Mouse (Mus musculus): ENCODE data around the gene Kctd21. TPM values are rescaled to one million over a fixed set of nuclear protein-coding genes. Genes with fewer than 3 reads are reported as not detected.

Kctd21 gene
- total RNA-seq (2021): 1 to 10 TPM; 1.9 to 2.3 TPM
- long read RNA-seq, experiment 1, partial matches to known transcripts: 0 of 3 reads
- long read RNA-seq, experiment 1, other reads (novel, unspliced or antisense): 1 of 3 reads
- long read RNA-seq, experiment 2, partial matches to known transcripts: 1 of 4 reads
- long read RNA-seq, experiment 2, other reads (novel, unspliced or antisense): 0 of 4 reads

DNA sequence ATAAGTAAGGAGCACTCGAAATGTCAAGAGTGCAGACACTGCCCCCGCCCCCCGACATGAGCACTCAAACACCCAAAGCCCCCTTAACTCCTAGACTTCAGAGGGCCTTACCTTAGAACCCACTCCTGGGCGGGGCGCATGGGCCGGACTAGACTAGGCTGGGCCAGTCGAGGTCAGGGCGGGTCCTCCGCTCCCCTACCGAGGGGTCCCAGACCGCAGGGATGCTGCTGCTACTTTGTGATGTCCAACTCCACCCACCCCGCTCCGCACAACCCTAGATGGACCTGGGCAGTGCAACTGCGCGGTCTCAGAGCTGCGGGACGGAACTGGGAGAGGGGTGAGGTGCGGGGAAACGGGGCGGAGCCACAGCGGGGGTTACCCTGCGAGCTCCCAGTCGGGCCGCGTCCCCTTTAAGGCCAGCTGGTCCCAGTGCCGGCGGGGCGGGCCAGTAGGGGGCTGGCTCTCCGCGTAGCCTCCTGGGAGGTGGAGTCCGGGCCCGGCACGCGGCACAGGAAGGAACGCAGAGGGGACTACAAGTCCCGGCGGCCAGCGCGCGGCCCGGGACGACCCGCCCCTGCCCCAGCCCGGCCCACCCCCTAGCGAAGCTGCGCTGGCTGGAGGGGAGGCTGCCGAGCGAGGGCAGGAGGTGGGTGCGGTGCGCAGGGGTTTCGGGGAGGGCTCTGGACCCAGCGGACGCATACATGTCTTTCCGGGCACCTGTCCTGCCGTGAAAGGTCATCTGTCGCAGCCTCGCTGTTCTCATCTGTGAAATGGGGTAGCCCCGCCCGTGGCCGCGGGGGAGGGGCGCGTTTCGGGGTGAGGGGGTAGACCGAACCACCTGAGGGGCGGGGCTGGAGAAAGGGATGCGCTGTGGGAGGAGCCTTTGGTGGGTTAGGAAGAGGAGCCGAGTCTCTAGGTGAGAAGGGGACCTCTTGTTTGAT, at the start of gene Kctd21, which contains the start of gene Usp35:
TSS of gene Kctd21 (plus strand) at position 602 of the 941 bp plus-strand sequence.
TSS of gene Usp35 (minus strand) at position 295 of the 941 bp plus-strand sequence.
- intact Hi-C loops (cut with DNase I; ENCODE audit: low total_unique reads): no loop called here

DNA sequence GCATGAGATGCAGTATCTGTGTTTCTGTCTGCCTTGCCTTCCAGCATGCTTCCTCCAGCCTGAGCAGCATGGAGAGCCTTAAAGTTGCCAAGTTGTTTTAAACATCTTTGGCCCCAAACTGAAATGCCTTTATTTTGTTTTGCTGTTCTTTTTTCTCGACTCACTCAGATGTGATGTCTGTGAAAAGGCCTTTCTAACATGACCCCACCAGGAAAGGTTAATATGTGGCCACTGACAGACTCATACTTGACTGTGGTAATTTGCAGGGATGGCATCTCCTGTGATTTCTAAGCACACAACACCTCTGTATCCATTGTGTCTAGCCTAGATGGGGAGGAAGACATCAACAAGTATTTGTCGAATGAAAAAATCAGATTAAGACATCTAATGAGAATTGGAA, 35.1 kb upstream of the Kctd21 start:
- intact Hi-C loops (cut with DNase I; ENCODE audit: low total_unique reads): loop anchor here (5.0 kb wide), 2 partner anchors 215 to 325 kb away; partner anchors contain the start of gene Gab2
- DNase-seq: no peak

More for the DNA sequence above, at the start of gene Kctd21, which contains the start of gene Usp35:
- peak; percentile 98 for DNase-seq

DNA sequence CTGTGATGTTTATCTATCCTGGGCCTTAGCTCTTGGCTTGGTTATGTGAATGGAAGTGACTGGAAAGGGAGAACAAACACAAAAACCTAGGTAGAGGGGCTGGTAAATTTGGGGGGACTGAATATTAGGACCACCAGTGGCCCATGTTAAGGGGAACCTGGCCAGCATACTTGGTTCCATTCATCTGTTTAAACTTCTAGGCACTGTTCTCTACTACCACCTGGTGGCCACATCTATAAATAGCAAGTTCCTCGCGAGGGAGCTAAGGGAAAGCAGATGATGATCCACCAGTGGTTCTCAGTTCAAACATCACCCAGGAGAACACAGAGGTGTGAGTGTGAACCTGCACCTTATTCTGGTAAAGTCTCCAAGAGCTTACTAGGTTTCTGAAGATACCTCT, 34.7 kb upstream of the Kctd21 start:
- intact Hi-C loops (cut with DNase I; ENCODE audit: low total_unique reads): loop anchor here (5.0 kb wide), 2 partner anchors 215 to 325 kb away; partner anchors contain the start of gene Gab2
- no peak for DNase-seq

DNA sequence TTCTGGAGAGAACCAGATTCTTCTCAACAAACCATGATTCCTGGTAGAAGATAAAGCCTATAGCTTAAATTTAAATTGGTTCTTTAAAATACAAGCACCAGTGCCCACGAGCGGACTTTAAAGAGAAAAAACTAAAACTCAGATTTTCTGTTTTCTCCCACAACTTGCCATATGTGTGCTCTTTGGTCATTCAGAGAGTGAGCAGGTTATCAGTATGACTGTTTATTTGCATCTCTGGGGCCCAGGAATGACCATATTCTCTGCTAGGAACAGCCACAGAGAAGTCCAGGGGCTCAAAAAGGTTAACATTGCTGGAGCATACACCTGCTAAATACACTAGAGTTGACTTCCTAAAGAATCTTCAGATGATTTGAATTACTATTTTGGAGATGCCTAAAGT, 33.8 kb upstream of the Kctd21 start:
- intact Hi-C loops (cut with DNase I; ENCODE audit: low total_unique reads): loop anchor here (5.0 kb wide), 2 partner anchors 216 to 326 kb away; partner anchors contain the start of gene Gab2
- no peak for DNase-seq

DNA sequence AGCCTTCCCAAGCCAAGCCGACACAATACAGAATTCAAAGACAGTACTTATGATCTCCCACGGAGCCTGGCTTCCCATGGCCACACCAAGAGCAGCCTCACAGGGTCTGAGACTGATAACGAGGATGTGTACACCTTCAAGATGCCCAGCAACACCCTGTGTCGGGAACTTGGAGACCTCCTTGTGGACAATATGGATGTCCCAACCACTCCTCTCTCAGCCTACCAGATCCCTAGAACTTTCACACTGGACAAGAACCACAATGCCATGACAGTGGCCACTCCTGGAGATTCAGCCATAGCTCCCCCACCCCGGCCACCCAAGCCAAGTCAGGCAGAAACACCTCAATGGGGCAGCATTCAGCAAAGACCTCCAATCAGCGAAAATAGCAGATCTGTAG, 33.2 kb upstream of the Kctd21 start:
- DNase-seq: no peak
- intact Hi-C loops (cut with DNase I; ENCODE audit: low total_unique reads): loop anchor here (5.0 kb wide), 2 partner anchors 217 to 327 kb away; partner anchors contain the start of gene Gab2

DNA sequence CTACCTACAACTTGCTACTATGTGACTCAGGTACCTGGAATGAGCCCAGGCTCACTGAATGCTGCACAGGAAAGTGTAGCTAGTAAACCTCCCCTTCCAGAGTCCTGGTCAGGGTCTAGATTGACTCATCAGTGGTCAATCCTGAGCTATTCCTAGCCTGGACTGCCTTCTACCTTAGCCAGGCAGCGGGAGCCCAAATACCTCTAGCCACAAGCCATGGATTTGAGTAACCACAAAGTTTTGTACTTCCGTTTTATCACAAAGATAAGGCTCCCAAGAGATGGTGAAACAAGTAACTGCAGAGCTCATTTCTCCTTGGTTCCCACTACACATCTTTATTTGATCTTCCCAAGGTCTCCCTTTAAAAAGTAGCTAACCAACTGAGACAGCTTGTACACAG, 31.2 kb upstream of the Kctd21 start:
- intact Hi-C loops (cut with DNase I; ENCODE audit: low total_unique reads): no loop called here
- DNase-seq: no peak

DNA sequence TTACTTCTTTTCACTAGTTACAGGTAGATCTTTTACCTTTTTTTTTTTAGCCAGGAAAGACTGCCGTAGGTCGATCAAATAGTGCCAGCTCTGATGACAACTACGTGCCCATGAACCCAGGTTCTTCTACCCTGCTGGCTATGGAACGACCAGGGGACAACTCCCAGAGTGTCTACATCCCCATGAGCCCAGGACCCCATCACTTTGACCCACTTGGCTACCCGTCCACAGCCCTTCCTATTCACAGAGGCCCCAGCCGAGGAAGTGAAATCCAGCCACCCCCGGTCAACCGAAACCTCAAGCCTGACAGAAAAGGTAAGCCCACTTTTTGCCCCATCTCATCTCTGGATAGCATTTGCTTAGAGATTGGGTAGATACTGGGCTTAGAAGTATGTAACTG, 30.8 kb upstream of the Kctd21 start:
- no peak for DNase-seq
- intact Hi-C loops (cut with DNase I; ENCODE audit: low total_unique reads): no loop called here

DNA sequence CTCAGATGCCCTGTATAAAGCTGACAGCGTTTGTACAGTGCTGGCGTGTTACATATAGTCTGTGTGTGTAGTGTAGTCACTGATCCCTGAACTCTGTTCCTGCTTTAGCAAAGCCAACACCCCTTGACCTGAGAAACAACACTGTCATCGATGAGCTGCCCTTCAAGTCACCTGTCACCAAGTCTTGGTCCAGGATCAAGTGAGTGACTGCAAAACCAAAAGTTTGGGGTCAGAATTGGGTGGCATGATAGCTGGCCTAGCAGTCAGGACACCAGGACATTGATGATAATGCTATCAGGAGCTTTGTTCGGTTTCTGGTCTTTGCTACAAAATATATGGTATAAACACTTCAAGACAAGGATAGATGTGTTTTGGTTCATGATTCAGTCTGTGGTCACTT, 29.9 kb upstream of the Kctd21 start:
- intact Hi-C loops (cut with DNase I; ENCODE audit: low total_unique reads): no loop called here
- DNase-seq: no peak

DNA sequence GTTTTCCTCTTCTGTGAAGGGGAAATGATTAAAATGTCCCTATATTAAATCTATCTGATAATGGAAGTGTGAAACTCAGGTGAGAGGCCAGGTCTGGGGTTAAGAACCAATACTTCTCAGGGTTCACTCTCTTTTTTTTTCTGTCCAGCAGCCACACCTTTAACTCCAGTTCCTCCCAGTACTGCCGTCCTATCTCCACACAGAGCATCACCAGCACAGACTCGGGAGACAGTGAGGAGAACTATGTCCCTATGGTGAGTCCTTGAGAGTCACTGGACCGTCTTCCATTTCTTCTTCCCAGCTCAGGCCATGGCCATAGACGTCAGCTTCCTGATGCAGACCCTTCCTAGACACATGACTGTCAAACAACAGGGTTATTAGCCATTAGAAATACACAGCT, 29.3 kb upstream of the Kctd21 start:
- intact Hi-C loops (cut with DNase I; ENCODE audit: low total_unique reads): no loop called here
- DNase-seq: no peak

DNA sequence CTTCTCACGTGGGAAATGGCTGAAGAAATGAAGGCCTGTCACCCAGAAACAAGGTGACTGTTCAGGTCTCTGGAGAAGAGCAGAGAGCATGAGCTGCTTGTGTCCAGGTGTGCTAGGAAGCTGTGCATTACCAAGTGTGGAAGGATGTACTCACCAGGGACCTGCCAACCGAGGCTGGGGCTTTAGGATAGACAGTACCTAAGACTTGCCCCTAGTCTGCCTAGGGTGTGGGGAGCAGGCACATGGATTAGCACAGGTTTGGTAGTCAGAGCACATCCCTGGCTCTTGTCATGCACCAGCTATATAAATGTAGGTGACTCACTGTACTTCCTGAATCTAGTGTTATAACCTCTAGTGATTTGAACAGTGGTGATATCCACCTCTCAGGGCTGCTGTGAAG, 28.5 kb upstream of the Kctd21 start:
- DNase-seq: no peak
- intact Hi-C loops (cut with DNase I; ENCODE audit: low total_unique reads): no loop called here

DNA sequence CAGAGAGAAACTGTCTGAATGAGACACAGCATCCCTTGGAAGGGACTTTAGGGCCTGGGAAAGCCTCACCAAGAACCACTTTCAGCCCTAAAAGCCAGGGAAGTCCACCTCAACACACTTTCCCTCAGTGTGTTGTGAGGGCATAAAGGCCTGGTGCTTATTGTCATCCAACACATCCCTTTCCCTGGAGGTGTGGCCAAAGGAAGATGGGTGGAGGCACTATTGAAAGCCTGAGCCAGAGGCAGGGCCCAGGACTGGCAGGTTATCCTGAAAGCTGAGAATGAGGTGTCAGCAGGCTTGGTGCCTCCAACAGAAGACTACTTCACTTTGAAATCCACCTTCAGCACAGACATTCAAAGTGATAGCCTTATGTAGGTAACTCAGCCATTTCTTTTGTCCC, 27.7 kb upstream of the Kctd21 start:
- intact Hi-C loops (cut with DNase I; ENCODE audit: low total_unique reads): no loop called here
- DNase-seq: no peak

DNA sequence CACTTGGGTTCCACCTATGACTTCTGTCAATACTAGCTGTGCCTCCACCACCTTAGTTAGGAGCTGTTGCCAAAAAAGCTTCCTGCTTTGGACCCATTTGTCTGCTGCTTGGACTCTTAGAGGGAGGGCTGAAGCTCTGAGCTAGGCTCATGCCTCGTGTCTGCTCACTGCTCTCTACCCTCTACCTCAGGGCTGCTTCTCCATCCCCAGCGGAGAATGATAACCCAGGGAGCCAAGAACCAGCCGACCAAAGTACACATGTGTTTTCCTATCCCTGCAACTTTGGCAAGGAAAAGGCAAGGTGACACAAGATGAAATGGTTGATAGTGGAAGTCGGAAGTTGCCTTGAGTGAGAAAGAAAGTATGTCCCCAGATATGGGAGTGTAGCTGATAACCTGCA, 26.9 kb upstream of the Kctd21 start:
- intact Hi-C loops (cut with DNase I; ENCODE audit: low total_unique reads): no loop called here
- no peak for DNase-seq

DNA sequence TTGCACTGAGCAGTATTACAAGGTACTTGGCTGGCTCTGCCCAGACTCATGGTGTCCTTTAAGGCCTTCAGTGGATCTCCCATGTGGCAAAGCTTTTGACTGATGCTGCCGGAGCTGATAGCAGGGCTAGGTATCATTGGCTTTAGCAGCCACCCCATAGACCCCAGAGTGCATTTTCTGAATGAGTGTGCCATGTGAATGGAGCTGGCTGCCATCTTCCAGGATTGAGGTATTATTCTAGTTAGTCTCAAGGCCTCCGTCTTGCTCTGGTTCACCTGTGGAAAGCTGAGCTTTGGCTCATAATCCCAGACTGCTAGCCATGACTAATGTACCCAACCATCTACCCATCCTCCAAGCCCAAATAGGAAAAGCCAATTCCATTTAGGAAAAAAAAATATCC, 25.3 kb upstream of the Kctd21 start:
- intact Hi-C loops (cut with DNase I; ENCODE audit: low total_unique reads): no loop called here
- DNase-seq: no peak

DNA sequence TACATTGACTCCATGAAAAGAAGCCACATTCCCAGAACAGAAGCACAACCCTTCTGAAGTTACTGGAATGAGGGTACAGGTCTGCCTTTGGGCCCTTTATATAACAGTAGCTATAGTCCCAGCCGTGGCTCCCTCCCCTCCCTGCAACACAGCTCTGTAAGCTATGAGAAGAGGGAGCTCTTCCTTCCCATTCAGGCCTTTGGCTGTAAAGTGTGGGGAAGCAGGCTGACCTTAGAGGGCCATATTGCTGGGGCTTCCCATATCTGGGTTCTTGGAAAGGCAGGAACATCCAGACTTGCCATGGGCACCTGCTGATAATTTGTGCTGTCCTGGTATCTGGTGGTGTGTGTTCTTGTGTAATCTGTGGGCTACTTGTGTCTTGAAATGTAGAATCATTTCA, 24.6 kb upstream of the Kctd21 start:
- intact Hi-C loops (cut with DNase I; ENCODE audit: low total_unique reads): no loop called here
- no peak for DNase-seq

DNA sequence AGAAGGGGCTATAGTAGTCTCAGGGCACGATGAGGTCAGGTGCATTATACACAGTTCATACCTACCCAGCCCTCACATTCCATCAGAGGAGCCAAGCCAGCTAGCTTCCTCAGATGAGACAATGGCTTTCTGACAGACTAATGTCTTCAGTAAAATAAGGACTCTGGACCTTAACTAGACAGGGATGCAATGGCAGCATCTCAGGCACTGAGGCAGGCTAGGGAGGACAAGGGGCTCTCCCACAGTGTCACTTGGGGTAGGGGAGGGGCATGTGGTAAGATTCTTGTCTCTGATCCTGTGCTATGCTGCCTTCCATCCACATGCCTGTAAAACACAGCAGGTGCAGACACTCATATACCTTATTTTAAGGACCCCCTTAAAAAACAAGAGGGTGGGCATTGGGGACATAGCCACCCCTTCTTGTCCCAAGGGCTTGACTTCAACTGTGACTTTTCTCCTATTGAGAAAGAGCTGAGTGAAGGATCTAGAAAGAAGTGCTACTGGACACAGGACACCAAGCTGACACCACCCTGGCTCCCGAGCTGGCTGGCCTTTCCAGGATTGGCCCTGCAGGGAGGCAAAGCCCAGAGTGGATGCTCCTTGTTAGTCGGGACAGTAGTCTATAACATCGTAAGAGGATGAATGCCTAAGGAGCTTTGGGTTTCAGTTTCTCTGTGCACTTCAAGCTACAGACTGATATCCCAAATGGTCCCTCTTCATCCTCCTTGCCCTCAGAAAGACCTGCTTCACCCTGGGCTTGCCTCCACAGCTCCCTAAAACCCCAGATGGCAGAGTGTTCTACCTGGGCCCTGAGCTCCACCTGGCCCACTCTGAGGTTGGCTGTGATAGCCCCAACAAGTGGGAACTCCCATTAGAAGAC, 22.4 kb upstream of the Kctd21 start:
- intact Hi-C loops (cut with DNase I; ENCODE audit: low total_unique reads): no loop called here
- DNase-seq: no peak

DNA sequence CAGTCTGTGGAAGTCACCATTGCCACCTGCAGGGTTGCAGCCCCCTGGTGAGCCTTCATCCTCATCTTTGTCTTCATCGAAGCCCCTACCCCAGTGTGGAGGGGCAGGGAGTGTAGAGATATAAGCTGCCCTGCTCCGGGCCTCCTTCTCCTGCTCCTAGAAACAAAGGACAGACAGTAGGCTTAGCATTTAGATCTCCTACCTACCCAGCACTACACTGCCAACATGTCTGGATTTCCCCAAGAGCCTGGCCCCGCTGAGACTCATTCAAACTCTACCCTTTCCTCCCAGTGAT, 21.8 kb upstream of the Kctd21 start:
- intact Hi-C loops (cut with DNase I; ENCODE audit: low total_unique reads): no loop called here
- no peak for DNase-seq

DNA sequence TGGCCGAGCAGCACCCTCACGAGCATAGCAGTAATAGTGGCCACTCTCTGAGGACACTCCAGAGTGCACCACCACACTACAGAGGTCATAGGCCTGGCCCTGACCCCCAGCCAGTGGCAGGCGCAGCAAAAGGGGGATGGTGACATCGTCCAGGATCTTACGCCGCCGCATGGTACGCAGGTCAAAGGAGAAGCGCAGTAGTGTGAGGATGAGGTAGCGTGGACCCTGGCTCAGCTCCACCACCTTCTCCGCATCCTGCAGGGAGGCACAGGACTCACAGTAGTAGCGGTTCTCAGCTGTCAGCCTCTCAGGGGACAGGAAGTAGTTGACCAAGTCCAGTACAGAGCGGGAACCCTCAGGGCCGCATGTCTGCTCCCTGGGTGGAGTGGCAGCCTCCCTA, 20.5 kb upstream of the Kctd21 start:
- no peak for DNase-seq
- intact Hi-C loops (cut with DNase I; ENCODE audit: low total_unique reads): no loop called here

DNA sequence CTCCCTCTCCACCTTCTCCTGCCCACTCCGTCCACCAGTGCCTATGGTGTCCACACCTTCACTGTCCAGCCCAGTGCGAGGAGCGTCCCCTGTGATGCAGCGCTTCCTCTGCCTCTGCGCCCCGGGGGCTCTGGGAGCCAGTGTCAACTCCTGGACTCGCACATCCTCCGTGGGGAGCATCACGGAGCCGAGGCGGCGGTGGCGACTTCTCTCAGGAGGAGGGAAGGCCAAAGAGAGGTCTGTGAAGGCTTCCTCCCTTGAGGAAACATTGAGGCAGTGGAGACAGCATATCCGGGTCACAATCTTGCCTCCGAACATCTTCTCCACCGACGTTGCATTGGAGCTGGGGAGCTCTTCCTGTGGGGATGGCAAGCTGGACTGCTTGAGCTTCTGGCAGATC, 19.9 kb upstream of the Kctd21 start:
- intact Hi-C loops (cut with DNase I; ENCODE audit: low total_unique reads): no loop called here

DNA sequence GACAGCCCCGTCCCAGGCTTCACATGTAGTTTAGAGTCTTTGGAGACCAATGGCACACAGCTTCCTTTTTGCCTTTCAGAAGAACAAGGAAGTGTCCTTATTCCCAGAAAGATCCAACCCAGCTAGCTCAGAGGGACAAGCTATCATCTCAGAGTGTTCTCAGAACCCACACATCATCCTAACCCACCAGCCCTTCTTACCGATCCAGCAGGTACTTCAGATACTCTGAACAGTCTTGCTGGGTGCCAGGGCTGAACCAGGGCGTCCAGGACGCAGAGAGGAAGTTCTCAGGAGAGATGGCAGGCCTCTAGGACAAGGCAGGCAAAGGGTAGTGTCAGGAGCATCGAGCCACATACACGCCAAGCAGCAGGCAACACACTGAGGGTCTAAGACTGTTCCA, 19.3 kb upstream of the Kctd21 start:
- intact Hi-C loops (cut with DNase I; ENCODE audit: low total_unique reads): no loop called here
- no peak for DNase-seq

More for the DNA sequence above, 19.9 kb upstream of the Kctd21 start:
- no peak for DNase-seq

Data from gastrocnemius, postnatal 14 days (tissue).